Mouse (Mus musculus) B cell, adult 2 months (primary cell): Measurements from ENCODE around the gene Kansl2.

Experiments
- DNase-seq, 2 experiments: peaks; one replicate each; pipeline ENCODE4 v3.0.0; 2022

The Kansl2 gene

GRCm38 (mm10) chr15:98492102-98492501 is 42.0 kb downstream of the Kansl2 start, which contains the start of gene Olfr279:
TSS of gene Olfr279 (plus strand) at chr15:98492402.
- DNase-seq: no peak

DNA sequence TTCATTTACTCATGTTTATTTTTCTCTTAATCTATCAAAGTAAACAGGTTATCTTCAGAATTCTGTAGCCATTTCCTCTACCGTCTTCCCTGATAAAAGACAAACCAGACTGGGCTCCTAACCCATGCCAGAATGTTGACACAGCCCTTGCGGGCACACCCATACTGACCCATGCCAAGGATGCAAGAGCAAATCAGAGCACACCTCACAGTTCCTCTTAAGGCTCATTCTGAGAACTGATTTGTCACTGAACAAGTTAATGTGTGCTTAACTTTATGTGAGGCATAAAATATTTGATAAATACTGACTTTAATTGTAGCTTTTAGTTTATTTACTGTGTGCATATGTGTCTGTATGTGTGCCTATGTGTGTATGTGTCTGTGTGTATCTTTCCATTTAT is 42.7 kb downstream of the Kansl2 start:
- DNase-seq: no peak

- peak; percentile 18 to 36 for DNase-seq
These were observed 47.5 kb downstream of the Kansl2 start for GRCm38 (mm10) chr15:98486433-98487021.

DNA sequence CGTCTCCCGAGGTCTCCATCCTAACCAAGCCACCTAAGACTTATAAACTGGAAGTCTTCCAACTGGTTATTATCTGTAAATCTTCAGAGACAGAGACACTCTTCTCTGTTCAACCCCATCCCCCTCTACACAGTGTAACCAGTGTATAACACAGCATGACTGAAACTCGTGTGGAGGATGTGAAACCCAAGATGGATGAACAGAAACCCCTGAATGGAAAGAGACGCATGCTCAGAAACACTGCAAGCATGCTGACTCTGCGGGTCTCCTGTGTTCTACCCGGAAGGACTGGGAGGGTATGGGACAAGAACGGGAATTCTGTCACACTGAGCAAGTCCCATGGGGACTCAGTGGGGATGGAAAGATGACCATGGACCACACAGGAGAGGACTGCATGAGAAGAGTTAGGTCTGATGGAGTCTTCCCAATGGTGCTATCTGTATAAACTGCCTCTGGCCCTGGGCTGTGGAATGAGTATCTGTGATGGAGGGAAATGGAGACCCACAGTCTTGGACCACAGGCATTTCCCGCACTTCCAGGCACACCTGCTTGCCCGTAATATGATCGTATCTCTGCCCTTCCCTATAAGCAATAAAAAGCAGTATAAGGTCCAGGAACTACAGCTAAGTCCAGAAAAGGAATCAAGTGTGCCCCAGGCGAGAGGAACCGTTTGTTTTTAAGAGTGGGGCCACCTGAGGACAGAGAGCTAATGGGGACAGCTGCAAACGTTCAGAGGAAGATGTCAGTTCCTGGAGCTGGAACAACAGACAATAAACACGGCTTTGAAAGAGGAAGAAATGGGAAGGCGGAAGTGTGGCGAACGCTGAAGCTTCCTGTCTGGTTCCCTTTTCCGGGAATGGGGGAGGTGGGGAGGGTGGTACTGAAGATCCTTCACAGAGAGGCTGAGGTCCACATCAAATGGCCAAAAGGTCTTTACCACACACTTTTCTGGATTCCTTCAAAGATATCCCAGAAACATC is 49.9 kb downstream of the Kansl2 start:
- peak; percentile 62 for DNase-seq

- DNase-seq: no peak
These were observed 51.4 kb downstream of the Kansl2 start, which contains the start of gene Lalba for GRCm38 (mm10) chr15:98482701-98483100. TSS of gene Lalba (minus strand) at chr15:98482721.

DNA sequence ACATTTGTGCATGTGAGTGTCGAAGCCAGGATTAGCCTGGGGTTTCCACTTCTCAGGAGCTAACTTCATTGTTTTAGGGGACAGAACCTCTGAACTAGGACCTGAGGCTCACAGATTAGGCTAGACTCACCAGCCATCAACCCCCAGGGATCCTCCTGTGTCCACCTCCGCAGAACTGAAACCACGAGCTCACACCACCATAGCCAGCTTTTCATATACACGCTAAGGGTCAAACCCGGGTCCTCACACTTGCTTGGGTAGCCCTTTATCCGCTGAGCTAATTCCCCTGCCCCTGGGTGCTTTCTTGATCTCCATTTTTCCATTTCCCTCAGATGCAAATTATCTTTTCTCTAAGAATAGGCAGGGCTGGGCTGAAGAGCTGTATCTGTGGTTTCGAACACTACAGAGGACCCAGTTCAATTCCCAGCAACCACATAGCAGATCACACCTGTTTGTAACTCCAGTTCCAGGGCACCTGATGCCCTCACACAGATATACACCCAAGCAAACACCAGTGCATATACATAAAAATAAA is 54.4 kb downstream of the Kansl2 start:
- DNase-seq: no peak

- DNase-seq: no peak
These were observed 57.8 kb downstream of the Kansl2 start for GRCm38 (mm10) chr15:98476281-98476680.

- peak; percentile 79 to 81 for DNase-seq
These were observed 58.7 kb downstream of the Kansl2 start for GRCm38 (mm10) chr15:98475382-98475781.

- no peak for DNase-seq
These were observed 59.1 kb downstream of the Kansl2 start for GRCm38 (mm10) chr15:98474958-98475357.

DNA sequence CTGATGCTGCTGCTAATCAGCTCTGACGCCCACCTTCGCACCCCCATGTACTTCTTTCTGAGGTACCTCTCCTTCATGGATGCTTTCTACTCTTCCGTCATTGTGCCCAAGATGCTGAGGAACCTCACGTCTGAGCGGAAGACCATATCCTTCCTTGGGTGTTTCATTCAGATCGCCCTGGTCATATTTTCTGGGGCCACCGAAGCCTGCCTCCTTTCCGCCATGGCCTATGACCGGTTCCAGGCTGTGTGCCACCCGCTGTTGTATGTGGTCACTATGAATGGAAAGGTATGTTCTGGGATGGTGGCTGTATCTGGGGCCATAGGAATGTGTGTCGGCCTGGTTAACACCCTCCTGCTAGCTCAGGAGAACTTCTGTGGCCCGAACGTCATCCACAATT is 62.5 kb downstream of the Kansl2 start:
- DNase-seq: no peak

DNA sequence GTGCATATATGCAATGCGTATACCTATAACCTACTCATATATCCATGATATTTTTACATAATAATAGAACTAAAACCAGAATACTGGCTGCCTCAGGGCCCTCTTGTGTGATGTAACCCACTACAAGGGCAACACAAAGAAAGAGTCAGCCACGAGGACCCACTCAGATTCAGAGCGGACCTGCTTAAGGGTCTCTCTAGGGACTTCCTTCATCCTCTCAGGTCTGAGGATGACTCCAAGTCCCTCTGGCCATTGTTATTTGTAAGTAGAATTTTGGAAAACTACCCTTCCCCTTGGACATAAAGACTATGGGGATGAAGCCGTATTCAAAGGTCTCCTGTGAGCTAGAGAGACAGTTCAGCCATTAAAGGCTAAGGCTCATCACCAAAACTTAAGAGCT is 64.5 kb downstream of the Kansl2 start, which contains the start of gene OR5BS1P:
TSS of gene OR5BS1P (plus strand) at position 301 of the 400 bp plus-strand sequence.
- DNase-seq: no peak
